ENCODE assay signal across 12 mouse cellular contexts in genomic region chr3:101634141-101634900, GRCm38 (mm10). TPM values are rescaled to one million over a fixed set of nuclear protein-coding genes. Genes with fewer than 3 reads are reported as not detected.
DNase-seq lines count a peak whose midpoint lies in the region; ATAC-seq and TF ChIP-seq lines count a peak whose summit lies in the region.
"Had no signal": no experiment of that assay in that cellular context is flagged by ENCODE, and none has a peak within 500 bp of the region (broad histone marks: within the 10 kb centered on the region; RNA-seq: fewer than 3 reads in every experiment).

No protein-coding gene starts in this region.

- no peaks in the 10 kb centered on the region for H3K36me3 ChIP-seq in hindbrain, embryonic 14.5 days (replicated peaks; ENCODE audit: control insufficient read depth, insufficient read depth)
- no peaks in the 10 kb centered on the region for H3K36me3 ChIP-seq in hindbrain, embryonic 10.5 days

- no peaks in the 10 kb centered on the region for H3K9me3 ChIP-seq in hindbrain, embryonic 14.5 days (ENCODE audit: control insufficient read depth, low read length)
- H3K9me3 ChIP-seq in hindbrain, embryonic 10.5 days = no peaks in the 10 kb centered on the region

- H3K9ac ChIP-seq in hindbrain, embryonic 14.5 days = no peak overlapping the region
- H3K9ac ChIP-seq: liver, embryonic 14.5 days had no signal

- H3K4me1 ChIP-seq in hindbrain, embryonic 14.5 days (replicated peaks; ENCODE audit: control insufficient read depth, insufficient read depth, low read length) = peaks cover 7% of the 10 kb centered on the region
- peaks cover 3% of the 10 kb centered on the region; the same call in 1 of the 2 replicates for H3K4me1 ChIP-seq in hindbrain, embryonic 10.5 days (replicated peaks)

- no peak overlapping the region for H3K4me2 ChIP-seq in hindbrain, embryonic 14.5 days (replicated peaks)

- TF ChIP-seq POLR2A in brain, embryonic 14.5 days (IDR thresholded peaks at IDR 0.05; ENCODE audit: borderline replicate concordance, extremely low read depth, insufficient read depth, insufficient read length, poor library complexity, severe bottlenecking) = no peak

- peak; percentile 37; the same call in 1 of the 2 replicates for ATAC-seq in hindbrain, embryonic 14.5 days (ENCODE audit: low FRiP score)

- 86% methylated on average over 9 of the region's 9 CpGs for WGBS in hindbrain, embryonic 14.5 days
- 82% methylated on average over 9 of the region's 9 CpGs for WGBS in hindbrain, embryonic 10.5 days

- no peak for DNase-seq in hindbrain, embryonic 14.5 days (ENCODE audit: low spot score)
- DNase-seq in hindbrain, embryonic 10.5 days (ENCODE audit: low spot score) = no peak
- DNase-seq in brain, embryonic 14.5 days (ENCODE audit: low read depth) = peak; percentile 68
- DNase-seq in left cerebral cortex, postnatal 10 days (ENCODE audit: extremely low spot score in 1 of 2, low spot score in 2 of 2) = peak; percentile 42
- peak; percentile 7 for DNase-seq in retina, embryonic 14.5 days (ENCODE audit: low spot score)
- DNase-seq in adrenal gland, adult 2 months = no peak
- no peak for DNase-seq in lung, adult 18-20 months
- DNase-seq in adrenal gland, postnatal 14 days = no peak
- DNase-seq: heart, adult 11 months had no signal

- H3K27me3 ChIP-seq in hindbrain, embryonic 14.5 days (ENCODE audit: control insufficient read depth, insufficient read depth, low read length) = no peaks in the 10 kb centered on the region
- H3K27me3 ChIP-seq in hindbrain, embryonic 10.5 days (ENCODE audit: insufficient read depth, poor library complexity, severe bottlenecking) = no peaks in the 10 kb centered on the region

- intact Hi-C loops in left cerebral cortex, postnatal 10 days (cut with DNase I) = no loop called here

- peak overlapping the region; percentile 27; the same call in 1 of the 2 replicates for H3K27ac ChIP-seq in hindbrain, embryonic 14.5 days
- no peak overlapping the region for H3K27ac ChIP-seq in hindbrain, embryonic 10.5 days
- H3K27ac ChIP-seq: liver, embryonic 14.5 days; macrophage had no signal

- no peak for TF ChIP-seq CTCF in brain, embryonic 14.5 days (IDR thresholded peaks at IDR 0.05; ENCODE audit: borderline replicate concordance, extremely low read depth, insufficient read depth, insufficient read length)

- no peak overlapping the region for H3K4me3 ChIP-seq in hindbrain, embryonic 14.5 days (replicated peaks; ENCODE audit: low read length)
- no peak overlapping the region for H3K4me3 ChIP-seq in hindbrain, embryonic 10.5 days
- H3K4me3 ChIP-seq: myocyte had no signal

RNA-seq across cellular contexts. Expression of gene Atp1a1, which starts 29.8 kb away (rescaled TPM):
- polyA plus RNA-seq in hindbrain, embryonic 14.5 days (2014; fragmentation: Nextera tagmentation; extraction: Ambion mirVana) = 105 and 112 TPM in 2 replicates
- 50.2 and 63.3 TPM in 2 replicates for polyA plus RNA-seq in hindbrain, embryonic 10.5 days (2016; fragmentation: Nextera tagmentation; extraction: Ambion mirVana)
- polyA plus RNA-seq in brain, embryonic 14.5 days (2012; rRNA removed) = 118 and 129 TPM in 2 replicates
- 100 to 1,000 TPM; 622 to 655 TPM for total RNA-seq in left cerebral cortex, postnatal 10 days (2021)
- total RNA-seq in adrenal gland, adult 2 months (2021) = 1,000 to 10,000 TPM in 1 of 2 experiments, 100 to 1,000 TPM in 1; 611 to 1,035 TPM
- 301 and 380 TPM in 2 replicates for polyA plus RNA-seq in adrenal gland, adult 2 months (2012; rRNA removed)
- total RNA-seq in adrenal gland, postnatal 14 days (2021) = 548 and 554 TPM in 2 replicates

Comparison
In these comparisons a context has a peak if more than half of its experiments do, and no peak if none do; other contexts are left out.
1. DNase-seq: peak in brain, embryonic 14.5 days (single experiment), left cerebral cortex, postnatal 10 days (2 of 2) and retina, embryonic 14.5 days (single experiment); none in hindbrain, embryonic 14.5 days (single experiment), hindbrain, embryonic 10.5 days (single experiment), adrenal gland, adult 2 months (single experiment), lung, adult 18-20 months (0 of 2) and adrenal gland, postnatal 14 days (single experiment).